Mouse (Mus musculus) monocyte, adult 5-6 weeks (primary cell): ENCODE data around the gene Nup43. TPM values are rescaled to one million over a fixed set of nuclear protein-coding genes. Genes with fewer than 3 reads are reported as not detected.
"Not testable (repeated sequence)": the region's sequence is repeated elsewhere in the genome, so short reads cannot be mapped to it uniquely, and the experiment has no call there.

ENCODE experiments used
- ATAC-seq: fragments of 153-309, 156-312 bp; replicated peaks from 2 replicates; pipeline ENCODE4 v1.8.0; 2017; ENCODE audit warnings: mild to moderate bottlenecking; ENCODE audit not compliant: low TSS enrichment, insufficient number of reproducible peaks, severe bottlenecking, poor library complexity, low FRiP score
- total RNA-seq: library from RNA; stranded (forward); fragments of 200-1000, 200-491, 200-594 nt; gene quantifications from 3 replicates; pipeline ENCODE4 v1.2.3, GENCODE M21; 2017

Nup43 gene
- 2.0 to 8.1 TPM (median 6.9 TPM) in 3 replicates for total RNA-seq

- peak; percentile 87 for ATAC-seq
Observed at GRCm38 (mm10) chr10:7667342-7667802, at the start of gene Nup43. Nup43 (plus strand) TSS chr10:7667503.

DNA sequence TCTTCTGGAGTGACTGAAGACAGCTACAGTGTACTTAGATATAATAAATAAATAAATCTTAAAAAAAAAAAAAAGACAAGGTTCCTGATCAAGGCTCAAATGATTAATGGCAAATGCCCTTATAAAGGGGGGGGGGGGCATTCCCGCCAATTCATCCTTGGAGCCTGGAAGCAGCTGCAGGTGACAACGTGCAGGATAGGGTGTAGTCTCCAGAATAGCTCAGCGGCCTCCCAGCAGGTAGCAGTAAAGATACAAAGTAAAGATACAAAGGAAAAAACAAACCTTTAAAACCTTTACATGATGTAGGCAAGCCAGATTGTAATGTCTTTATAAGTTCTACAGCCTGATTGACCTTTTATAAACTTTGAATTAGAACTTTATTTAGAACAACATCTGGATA lies 49.7 kb upstream of the Nup43 start:
- ATAC-seq: not testable (repeated sequence)

- ATAC-seq: no peak
Observed at GRCm38 (mm10) chr10:7619821-7620241, 47.5 kb upstream of the Nup43 start.

- no peak for ATAC-seq
Observed at GRCm38 (mm10) chr10:7620723-7621122, 46.6 kb upstream of the Nup43 start.

DNA sequence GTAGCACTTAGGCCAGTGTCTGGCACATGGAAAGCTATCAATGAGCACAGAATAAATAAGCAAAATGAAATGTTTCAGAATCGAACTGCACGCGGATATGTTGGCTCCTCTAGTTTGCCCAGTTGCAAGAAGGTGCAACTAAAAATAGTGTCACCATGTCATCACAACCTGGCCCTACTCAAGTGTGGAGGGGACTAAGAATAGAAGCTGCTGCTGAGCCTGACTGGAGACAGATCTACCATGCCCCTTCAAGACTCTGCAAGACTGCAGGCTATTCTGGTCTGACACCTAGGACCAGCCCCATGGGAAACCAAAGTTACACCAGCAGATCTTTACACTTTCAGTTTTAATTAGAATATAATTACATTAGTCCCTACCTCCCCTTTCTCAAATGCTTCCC lies 44.9 kb upstream of the Nup43 start:
- no peak for ATAC-seq

DNA sequence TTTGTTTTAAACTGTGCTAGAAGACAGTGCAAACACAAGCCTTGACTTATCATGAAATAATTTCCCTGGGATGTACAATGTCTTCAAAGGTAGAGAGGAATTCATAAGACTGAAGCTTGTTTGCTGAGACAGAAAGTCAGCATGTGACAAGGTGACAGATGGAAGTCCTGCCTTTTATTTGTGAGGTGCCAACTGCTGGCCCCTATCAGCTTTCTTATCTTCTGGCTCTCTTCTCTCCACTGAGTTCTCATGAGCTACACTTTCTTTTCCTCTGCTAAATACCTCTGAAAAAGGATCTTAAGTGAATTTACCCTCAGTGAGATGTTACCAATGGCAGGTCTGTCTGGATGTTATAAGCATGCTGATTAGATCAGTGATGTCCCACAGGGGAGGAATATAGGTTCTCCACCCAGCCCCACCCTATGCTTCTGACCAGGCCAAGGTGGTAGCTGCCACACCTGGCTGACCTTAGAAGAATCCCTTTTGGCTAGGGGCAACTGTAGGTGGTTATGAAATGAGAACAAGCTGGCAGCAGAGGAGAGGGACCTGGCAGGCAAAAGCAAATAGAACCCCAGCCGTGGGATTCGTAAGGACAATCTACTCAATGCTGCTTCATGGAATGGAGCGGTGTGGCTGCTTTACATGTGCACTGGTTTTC lies 43.3 kb upstream of the Nup43 start:
- no peak for ATAC-seq

- no peak for ATAC-seq
Observed at GRCm38 (mm10) chr10:7629092-7629491, 38.2 kb upstream of the Nup43 start.

DNA sequence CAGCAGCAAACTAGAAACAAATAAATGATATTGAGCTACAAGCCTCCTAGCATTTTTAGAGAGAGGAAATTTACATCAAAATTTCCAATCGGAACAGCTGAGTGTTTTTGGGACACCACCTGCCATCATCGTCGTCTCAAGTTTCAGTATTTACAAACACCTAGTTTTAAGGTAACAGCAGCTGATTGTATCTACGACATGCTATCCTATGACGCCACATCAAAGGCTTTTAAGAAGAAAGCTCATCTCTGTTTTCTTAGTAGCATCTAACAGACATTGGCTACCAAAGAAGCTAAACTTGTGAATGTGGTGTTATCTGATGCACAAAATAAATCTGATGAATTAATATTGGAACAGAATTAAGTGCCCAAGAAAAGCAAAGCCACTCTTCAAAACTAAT lies 37.0 kb upstream of the Nup43 start:
- no peak for ATAC-seq

GRCm38 (mm10) chr10:7630951-7631720 lies 36.2 kb upstream of the Nup43 start:
- no peak for ATAC-seq

DNA sequence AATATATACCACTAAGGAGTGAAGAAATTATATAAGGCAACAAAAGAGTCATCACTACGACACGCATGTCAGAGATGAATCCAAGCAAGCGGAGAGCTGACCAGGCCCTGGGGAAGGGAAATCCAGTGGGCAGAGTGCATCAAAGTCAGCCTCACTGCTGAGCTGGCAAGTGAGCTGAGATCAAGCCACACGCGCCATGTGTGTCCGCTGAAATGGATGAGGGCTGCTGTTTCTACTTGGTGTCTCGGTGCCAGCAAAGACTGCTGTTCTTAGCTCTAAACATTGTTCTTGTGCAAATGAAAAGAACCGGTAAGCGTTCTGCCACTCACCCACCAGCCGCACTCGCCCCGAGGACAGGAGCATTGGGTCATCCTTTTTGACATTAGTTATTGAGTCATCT lies 26.9 kb upstream of the Nup43 start:
- no peak for ATAC-seq

DNA sequence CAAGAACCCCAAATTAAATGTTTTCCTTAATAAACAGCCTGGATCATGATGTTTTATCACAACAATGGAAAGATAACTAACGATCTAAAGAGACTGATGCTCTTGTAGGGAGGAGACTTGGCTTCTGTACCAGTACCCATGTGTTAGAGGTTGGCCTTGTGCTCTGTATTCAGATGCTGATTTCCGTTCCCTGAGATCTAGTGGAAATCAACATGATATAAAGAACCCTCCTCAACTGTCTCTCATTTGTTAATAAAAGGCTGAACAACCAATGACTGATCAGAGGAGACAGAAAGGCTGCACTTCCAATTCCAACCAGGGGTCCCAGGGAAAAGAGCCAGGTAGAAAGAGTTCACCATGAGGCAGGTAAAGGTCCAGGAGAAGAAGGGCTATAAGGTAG lies 21.4 kb upstream of the Nup43 start:
- ATAC-seq: no peak

GRCm38 (mm10) chr10:7649059-7649458 lies 18.2 kb upstream of the Nup43 start:
- ATAC-seq: no peak

- ATAC-seq: no peak
Observed at GRCm38 (mm10) chr10:7651057-7651456, 16.2 kb upstream of the Nup43 start.

DNA sequence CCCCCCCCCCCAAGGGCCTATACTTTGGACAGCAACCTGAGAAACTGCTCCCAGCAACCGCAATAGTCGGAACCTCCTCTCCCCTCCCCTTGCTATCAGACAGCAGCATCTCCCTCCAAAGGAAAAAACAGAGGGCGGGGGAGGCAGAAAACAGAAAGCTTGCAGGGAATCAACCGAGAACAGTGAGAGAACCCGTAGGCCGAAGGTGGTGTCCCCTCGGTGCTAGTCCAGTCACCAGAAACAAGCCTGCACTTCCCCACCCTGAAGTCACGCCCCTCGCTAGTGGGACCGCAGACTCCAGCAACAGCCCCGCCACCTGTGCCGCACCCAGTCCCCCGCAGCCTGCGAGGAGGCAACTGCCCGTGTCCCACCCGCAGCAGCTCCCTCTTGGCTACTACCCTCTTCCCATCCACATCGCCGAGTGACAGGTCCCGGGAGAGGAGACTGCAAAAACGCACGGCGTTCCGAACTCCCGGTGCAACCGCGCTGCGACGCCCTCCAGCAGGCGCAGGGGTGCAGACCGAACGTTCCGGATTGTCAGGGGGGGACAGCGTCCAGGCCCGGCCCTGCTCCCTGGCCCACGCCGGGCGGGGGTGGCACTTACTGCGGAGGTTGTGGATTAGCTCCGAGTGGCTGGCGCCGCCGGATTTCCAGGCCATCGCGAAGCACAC lies 4.7 kb upstream of the Nup43 start:
- peak; percentile 45 for ATAC-seq

DNA sequence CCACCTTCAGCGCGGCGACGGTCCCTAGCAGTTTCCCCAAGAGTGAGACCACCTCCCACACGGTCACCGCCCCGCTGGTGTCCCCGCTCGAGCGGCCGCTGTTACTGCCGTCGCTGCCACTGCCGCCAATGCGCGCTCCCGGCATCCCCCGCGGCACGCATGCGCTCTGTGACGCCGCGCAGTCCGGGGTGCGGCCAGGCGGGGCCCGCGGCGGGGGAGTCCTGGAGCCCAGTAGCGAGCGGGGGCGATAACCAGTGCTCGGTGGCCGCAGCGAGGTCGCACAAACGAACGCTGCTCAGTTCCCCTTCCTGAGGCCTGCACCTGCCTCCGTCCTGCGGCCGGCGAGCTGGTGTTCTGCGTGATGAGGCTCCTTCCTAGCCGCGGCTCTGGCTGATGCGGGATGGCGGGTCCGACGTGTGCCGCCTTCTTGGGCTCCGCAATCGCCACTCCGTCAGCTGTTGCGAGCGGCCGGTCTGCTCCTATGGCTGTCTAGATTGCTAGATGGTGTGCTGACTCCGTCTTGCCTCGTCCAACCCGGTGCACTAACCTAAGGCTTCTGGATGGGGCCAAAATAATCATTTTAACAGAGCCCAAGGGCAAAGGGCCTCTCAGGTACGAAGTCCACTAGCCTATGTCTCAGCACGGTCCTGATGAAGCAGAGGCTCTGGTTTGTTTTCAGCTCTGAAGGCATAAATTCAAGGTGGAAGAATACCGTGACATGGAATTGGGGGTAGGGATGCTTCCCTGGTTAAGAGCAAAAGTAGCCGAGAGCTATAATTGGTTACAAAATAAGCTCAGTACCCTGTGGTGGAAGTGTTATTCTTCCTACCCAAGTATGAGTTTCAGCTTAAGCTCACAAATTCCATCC lies 3.9 kb upstream of the Nup43 start:
- peak; percentile 37 for ATAC-seq

GRCm38 (mm10) chr10:7664027-7664526 lies 3.2 kb upstream of the Nup43 start:
- ATAC-seq: no peak

DNA sequence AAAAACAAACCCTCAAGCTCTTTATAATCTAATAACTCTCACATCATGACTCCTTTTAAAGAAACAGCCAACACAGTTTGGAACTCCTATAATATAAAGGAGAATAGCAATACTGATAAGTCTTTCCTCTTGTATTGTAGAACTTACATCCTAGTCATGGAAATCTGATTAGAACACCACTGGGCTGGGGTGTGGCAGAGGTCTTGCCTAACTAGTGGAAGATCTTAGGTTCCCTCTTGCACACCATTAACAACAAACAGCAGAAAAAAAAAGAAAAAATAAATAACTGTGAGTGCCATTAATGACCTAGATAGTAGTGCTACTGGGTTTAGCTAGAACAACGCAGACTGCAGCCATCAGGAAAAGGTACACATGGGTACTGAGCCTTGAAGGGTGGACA lies 2.4 kb upstream of the Nup43 start:
- ATAC-seq: no peak

DNA sequence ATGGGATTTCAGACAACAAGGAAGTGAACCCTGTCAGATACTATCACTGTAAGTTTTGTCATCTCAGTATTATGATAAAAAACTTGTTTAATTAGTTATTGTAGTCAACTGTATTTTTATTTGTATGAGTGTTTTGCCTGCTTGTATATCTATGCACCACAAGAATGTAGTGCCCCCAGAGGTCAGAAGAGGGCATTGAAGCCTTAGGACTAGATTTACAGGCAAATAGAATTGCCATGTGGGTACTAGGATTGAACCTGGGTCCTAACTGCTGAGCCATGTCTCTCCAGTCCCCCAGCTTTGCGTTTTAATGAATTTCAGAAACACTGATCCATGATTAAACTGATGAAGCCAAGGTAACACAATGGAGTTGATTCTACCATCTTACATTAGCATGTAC lies 6.4 kb downstream of the Nup43 start:
- peak; percentile 85 for ATAC-seq
